Mouse (Mus musculus) urinary bladder, postnatal 10 days (tissue): ENCODE results near the gene Ceacam19.
"Not testable (repeated sequence)": the region's sequence is repeated elsewhere in the genome, so short reads cannot be mapped to it uniquely, and the experiment has no call there.

Experiments
- DNase-seq: peaks from one replicate; pipeline ENCODE4 v3.0.0; 2022; ENCODE audit warnings: low spot score

The Ceacam19 gene

GRCm38 (mm10) chr7:19887849-19888248, at the start of gene Ceacam19:
Ceacam19 (minus strand) TSS chr7:19887965.
- no peak for DNase-seq

GRCm38 (mm10) chr7:19937229-19937821, 49.6 kb upstream of the Ceacam19 start:
- DNase-seq = no peak

DNA sequence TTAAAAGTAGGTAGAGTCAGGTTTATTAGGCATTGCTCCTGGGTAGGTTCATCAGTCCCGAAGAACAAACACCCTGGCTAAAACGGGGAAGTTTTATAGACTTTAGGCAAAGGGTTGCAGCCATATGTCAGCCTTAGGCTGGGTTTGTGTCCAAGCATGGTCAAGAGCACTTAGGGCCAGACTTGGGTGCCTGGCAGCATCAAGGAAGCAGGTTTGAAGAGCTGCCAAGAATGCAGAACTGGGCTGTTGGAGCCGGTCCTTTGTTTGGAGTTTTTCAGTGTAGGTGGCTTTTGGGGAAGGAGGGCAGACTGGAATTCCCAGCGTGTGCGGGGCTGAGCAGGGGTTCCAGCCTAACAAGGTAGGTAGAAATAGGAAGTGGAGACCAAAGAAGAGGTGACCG, 48.2 kb upstream of the Ceacam19 start:
- no peak for DNase-seq

DNA sequence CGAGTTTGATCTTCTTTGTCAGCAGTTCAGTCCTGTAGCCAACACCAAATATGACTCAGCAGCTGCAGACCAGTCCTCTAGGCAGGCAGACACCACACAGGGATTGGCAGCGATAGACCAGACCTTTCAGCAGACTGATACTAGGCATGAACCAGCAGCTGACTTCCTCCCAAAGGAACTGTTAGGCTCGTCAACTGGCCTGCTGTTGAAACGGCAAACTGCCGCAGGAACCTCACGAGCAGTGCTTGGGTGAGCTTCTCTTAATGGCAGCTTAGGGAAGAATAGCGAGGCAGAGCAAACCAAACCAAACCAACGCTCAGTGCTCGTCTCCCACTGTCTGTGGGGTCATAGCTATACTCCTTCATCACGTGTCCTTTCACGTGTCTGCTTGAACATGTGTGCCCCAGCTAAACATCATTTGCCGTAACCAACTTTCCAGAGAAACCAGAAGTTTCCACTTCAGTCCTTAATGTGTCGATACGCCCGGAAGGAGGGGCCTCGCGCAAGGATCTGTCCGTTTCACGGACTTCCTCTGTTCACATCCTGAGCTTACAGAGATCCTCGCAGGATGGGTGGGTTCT, 47.5 kb upstream of the Ceacam19 start:
- no peak for DNase-seq

GRCm38 (mm10) chr7:19932877-19933809, 45.4 kb upstream of the Ceacam19 start:
- no peak for DNase-seq

DNA sequence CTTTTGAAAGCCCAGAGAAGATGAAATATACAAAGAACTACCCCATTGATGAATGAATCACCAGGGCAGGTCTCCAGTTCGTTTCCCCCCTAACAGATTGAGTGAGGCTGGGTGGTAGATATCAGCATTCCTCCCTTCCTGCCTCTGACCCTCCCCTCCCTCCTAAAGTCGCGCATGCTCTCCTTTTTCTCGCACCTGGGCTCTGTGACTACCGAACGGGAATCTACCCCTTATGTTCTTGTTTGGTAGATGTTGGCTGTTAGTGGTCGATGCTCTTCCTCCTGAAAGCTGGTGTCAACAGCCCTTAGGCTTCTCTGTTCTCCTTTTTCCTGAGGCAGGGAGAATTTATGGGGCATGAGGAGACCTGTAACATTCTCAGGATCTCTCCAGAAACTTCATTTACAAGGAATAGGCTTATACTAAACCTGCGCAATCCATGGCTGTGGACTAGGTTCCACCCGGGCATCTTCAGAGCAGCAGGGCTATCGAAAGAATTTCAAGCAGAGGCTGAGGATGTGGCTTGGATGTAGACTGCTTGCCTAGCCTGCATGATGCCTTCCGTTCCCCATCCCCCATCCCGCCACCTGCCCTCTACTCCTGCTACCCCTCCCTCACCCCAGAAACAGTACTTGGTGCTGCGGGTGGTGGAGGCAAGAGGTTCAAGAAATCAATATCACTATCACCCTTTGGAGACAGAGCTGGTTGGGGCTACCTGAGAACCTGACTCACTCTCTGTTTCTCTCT, 44.5 kb upstream of the Ceacam19 start:
- no peak for DNase-seq

DNA sequence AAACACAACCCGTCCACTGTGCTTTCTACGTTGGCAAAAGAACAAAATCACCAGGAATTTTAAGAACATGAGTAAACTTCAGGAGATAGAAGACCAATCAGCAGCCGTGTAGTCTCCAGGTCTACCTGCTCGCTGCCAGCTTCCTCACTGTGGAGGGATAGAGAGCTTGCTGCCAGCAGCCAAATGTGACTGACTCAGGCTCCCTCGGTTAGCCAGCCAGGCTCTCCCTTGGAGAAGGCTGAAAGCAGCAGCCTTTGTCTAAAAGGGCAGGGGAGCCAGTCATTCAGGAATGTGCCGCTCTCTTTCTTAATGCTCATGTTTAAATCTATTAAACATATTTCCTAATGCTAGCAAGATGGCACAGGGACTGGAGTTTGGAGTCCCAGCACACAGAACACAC, 42.7 kb upstream of the Ceacam19 start:
- DNase-seq = not testable (repeated sequence)

DNA sequence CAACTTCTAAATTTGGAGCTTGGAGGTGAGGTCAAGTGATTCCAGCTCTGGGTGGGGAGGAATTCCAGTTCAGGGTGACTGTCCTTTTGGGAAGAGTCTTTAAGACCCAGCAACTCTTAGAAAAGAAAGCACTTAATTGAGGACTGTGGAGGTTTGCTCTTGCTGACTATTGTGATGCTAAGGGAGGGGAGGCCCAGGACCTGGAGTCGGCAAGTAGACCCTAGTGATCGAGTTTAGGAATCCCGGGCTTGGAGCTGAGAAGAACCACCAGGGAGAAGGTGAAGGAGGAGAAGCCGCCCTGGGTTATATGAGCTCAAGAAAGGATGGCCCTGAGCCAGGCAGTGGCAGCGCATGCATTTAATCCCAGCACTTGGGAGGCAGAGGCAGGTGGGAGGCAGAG, 40.7 kb upstream of the Ceacam19 start:
- DNase-seq = no peak

DNA sequence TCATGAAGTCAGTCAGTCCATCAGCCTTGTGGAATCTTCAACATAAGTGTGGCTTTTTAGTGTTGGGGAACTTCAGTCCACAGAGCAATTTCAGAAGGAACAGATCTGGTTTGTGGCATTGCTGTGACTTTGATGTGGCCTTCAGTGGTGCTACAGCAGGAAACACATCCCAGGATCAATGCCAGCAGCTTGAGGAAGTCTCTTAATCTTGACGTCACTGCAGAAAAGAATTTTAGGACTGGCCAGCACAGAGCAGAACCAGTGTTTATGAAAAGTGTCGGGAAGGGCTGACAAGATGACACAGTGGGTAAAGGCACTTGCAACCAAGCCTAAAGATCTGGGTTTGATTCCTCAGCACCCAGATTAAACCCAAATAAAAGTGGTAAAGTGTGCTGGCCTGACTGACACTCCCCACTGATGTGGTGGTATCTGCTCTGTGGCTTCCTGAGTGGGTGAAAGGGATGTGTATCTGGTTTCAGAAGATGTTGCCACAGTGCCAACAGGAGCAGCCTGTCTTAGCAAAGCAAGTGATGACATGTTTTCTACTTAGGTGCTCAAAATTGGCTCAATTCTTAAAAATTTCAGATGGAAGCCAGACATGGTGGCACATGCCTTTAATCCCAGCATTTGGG, 39.2 kb upstream of the Ceacam19 start:
- no peak for DNase-seq

- DNase-seq = no peak
Measured at GRCm38 (mm10) chr7:19925376-19925775, 37.6 kb upstream of the Ceacam19 start.

DNA sequence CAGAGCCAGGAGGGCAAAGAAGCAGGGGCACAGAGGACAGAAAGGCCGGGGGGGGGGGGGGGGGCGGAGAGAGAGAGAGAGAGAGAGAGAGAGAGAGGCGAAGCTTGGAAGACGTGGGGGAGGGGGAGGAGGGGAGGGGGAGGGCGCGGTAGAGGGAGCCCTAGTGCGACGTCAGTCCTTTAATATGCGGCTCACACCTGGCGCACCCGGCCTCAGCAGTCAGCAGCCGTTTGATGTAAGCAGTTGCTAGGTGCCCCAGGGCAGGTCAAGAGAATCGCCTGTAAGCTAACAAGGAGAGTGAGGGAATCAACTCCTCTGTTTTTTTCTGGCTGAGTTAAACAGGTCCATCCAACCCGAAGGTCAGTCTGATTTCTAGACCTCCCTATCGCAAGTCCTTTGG, 36.0 kb upstream of the Ceacam19 start:
- no peak for DNase-seq

DNA sequence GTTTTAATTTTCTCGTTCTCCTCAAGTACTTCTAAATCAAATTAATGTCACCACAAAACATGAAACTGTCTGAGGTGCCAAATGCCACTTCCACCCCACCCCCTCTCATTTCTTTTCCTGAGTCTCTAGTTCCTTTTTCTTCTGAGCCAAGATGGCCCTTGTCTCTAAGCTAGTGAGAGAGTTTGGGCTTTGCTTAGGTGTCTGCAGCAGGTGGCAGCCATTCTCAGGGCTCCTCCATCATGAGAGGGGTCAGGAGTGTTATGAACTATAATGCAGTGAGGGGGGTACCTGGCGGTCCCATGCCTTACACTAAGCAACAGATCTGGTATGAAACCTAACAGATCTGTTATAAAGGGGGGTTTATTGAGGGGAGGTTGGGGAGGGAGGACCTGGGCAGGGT, 35.6 kb upstream of the Ceacam19 start:
- no peak for DNase-seq

DNA sequence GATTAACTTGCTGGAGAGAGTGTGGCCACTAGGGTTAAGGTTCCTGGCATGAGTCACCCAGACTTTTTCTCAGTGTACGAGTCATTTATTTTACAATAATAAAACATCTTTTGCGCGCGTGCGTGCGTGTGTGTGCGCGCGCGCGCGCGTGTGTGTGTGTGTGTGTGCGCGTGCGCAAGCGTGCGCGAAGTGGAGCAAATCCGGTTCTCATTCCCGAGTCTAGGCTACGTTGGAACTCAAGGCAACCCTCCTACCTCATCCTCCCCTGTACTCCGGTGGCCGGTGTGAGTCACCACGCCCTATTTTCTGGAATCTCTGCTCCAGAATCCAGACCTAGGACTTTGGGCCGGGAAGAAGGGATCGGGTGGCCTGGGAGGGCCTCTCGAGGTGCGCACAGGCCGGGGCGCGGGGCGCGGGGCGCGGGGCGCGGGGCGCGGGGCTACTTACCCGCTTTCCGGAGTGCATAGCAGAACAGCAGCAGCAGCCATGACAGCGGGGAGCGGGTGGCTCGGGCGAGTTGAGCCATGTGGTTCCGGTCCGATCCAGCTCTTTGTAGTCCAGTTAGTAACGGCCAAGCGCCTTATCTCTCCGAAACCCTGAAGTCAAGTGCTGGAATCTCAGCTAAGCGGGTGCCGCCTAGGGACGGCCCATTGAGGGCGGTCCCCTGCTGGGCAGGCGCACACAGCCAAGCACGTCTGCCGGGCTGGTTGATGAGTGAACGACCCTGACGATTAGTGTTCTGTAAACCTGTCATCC, 32.9 kb upstream of the Ceacam19 start, which contains the start of gene Pvr:
TSS of gene Pvr (minus strand) at position 655 of the 756 bp plus-strand sequence.
- DNase-seq = no peak

GRCm38 (mm10) chr7:19920166-19920505, 32.4 kb upstream of the Ceacam19 start:
- no peak for DNase-seq

GRCm38 (mm10) chr7:19914558-19914957, 26.8 kb upstream of the Ceacam19 start:
- no peak for DNase-seq

DNA sequence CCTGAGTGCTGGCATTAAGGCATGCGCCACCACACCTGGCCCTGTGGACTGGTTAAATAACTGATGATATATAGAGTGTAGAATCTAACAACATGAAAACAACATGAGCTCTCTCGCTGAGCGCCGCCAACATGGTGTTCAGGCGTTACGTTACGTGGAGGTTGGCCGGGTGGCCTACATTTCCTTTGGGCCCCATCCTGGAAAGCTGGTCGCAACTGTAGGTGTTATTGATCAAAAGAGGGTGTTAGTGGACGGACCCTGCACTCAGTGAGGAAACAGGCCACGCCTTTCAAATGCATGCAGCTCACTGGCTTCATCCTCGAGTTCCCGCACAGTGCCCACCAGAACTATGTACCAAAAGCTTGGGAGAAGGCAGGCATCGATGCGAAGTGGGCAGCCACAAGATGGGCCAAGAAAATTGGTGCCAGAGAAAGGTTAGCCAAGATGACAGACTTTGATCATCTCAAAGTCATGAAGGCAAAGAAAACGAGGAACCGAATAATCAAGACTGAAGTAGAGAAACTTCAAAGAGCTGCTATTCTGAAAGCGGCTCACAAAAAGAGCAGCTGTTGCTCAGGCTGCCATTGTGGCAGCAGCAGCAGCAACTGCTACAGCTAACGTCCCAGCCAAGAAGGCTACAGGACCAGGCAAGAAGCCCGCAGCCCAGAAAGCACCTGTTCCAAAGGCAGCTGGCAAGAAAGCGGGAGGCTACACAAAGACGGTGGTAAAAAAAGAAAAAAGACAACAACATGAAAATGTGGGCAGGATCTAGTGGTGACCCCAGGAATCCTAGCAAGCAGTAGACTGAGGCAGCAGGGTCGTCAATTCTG, 24.1 kb upstream of the Ceacam19 start:
- DNase-seq = no peak

GRCm38 (mm10) chr7:19911292-19911658, 23.5 kb upstream of the Ceacam19 start:
- DNase-seq = no peak

DNA sequence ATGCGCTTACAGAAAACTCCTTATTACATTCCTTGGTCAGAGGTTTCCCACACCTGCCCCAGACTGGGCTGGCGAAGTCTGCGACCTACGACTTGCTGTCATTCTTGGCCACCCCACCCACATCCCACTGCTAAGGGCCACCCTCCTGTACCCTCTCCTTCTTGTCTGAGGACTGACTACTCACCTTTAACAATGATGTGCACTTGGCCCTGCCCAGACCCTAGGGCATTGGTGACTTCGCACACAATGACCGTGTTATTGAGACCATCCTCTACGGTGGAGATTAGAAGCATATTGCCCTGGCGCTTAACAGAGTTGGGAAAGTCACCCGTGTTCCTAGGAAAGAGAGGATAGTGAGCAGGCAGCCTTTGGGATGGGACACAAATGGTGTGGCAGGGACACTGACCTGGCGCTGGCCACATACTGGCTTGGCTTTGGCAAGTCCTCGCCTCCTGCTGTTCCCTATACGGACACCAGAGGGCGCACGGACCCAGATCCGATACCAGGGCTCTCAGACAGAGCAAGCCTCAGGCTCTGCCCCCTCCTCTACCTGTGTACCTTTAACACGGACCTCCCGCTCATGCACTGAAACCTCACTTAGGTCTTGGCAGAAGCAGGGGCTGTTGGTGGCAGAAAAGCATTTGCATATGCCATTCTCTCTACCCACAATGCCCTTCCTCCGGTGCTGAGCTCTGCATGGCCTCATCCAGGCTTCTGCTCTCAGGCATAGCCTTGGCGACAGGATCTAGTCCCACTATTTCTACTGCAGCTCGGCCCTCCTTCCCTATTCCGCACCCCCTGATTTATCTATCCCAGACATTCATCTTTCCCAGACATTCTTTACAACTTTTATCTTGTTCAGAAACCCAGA, 22.9 kb upstream of the Ceacam19 start:
- peak; percentile 65 for DNase-seq

DNA sequence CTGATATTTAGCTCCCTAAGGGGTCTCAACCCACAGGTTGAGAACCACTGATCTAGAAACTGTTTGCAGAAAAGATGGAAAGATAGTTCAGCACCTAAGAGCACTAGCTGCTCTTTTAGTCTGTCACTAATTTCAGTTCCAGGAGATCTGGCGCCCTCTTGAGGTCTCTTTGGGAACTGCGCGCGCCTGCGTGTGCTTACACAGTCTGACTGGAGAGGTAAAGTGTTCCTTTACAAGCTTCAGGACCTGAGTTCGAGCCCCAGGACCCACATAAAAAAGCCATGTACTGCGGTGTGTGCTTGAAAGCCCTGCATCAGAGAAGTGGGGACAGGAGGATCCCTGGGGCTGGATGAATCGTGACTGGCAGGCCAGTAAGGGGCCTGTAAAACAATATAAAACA, 2.1 kb upstream of the Ceacam19 start:
- no peak for DNase-seq
